Mouse (Mus musculus) thymus, postnatal 36 days (tissue): ENCODE results near the gene Morc4.

Experiments
- DNase-seq, 2 experiments: peaks; one replicate each; pipeline ENCODE4 v3.0.0; 2022; ENCODE audit warnings: mixed read lengths in 2 of 2

Gene Morc4

GRCm38 (mm10) chrX:139870938-139871791 lies at the start of gene Morc4:
Morc4 (minus strand) TSS chrX:139871677.
- peak in 1 of 2 experiments; percentile 7 for DNase-seq

- DNase-seq = no peak
Observed at GRCm38 (mm10) chrX:139920572-139920971, 49.1 kb upstream of the Morc4 start.

DNA sequence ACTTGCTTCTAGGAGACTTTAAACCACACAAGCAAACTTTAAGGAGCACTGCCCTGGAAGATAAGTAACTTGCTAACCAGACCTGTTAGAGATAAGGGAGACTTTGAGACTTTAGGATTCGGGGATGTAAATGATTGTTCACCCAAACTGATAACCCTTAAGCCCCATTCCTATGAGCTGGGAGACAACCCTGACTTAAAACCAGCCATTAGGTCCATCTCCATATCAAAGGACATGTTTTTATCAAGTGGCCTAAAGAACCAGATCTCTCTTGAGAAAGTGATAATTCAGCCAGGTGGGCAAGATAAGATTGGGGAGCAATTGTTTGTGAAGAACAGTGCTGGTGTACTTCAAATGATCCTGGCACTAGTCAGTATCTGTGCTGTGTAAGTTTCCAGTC lies 19.9 kb upstream of the Morc4 start:
- DNase-seq = no peak

DNA sequence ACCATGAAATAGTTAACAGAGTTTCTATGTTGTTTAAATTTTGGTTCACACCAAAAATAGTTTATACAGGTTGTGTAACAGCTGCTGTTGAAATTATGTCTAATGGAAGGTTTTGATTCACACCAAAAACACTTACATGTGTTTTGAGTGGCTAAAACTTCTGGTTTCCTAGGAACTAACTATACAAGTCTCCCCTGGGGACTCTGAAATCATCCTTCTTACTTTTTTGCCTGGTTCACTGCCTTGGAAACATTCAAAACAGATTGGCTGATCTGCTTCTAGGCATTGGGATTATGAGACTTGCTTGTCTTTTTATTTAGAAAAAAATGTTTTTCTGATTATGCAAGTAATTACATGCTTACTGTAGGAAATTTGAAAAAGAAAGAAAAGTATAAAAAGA lies 11.7 kb upstream of the Morc4 start:
- no peak for DNase-seq

DNA sequence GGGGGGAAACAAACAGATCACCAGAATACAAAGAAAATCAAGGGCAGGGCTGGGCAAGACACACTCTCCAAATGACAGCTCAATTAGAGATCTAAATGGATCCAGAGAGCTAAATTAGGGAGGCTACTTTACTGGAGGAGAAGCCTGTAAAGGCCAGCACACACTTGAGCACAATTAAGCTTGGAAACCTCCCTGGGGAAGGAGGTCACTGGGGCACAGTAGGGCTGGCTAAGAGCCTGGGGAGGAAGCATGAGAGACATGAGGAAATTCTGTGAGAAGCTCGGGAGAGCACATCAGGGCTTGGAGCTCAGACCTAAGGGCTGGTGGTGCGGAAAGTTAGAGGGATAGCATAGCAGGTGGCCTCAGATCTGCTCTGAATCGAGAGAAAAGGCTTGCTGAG lies 6.5 kb upstream of the Morc4 start:
- no peak for DNase-seq

- no peak for DNase-seq
Observed at GRCm38 (mm10) chrX:139877105-139877504, 5.6 kb upstream of the Morc4 start.

GRCm38 (mm10) chrX:139870300-139870711 lies 1.2 kb downstream of the Morc4 start:
- no peak for DNase-seq

- no peak for DNase-seq
Observed at GRCm38 (mm10) chrX:139859402-139859801, 12.1 kb downstream of the Morc4 start.

DNA sequence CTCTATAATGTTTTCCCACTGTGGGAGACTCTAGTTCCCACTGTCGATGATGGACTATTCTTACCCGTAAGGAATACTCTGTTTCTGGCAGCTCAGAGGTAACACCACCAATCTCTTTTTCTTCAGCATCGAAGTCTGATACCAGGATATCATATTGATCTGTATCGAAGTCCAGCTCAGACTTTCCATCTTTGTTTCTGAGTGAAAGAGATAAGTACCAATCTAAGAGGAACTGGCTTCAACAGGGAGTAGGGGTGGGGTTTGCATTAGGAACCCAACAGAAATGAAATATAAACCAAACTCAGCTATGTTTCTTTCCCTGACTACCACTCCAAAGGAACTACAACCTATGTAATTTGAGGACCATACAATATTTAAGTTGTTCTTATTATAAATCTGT lies 16.7 kb downstream of the Morc4 start:
- no peak for DNase-seq

- DNase-seq = no peak
Observed at GRCm38 (mm10) chrX:139841091-139841490, 30.4 kb downstream of the Morc4 start.

DNA sequence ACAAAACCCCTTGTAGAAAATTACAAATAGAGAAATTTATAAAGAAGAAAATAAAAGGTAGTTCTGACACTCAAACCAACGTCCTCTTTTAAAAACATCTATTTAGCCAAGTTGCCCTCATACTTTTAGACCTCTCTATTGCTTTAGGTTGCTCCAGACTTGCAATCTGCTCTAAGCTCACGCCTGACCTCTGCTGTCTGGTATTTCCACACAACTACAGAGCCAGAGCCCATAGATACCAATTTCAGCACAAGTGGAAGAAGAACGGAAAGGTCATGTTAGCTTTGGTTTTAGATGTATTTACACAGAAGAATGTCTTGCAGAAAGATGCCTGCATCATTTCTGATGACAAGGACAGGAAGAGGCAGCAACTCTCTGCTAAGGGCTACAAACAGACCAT lies 32.4 kb downstream of the Morc4 start:
- no peak for DNase-seq

GRCm38 (mm10) chrX:139832464-139832863 lies 39.0 kb downstream of the Morc4 start:
- DNase-seq = peak; percentile 8 to 12

GRCm38 (mm10) chrX:139828363-139829092 lies 42.9 kb downstream of the Morc4 start:
- DNase-seq = no peak

DNA sequence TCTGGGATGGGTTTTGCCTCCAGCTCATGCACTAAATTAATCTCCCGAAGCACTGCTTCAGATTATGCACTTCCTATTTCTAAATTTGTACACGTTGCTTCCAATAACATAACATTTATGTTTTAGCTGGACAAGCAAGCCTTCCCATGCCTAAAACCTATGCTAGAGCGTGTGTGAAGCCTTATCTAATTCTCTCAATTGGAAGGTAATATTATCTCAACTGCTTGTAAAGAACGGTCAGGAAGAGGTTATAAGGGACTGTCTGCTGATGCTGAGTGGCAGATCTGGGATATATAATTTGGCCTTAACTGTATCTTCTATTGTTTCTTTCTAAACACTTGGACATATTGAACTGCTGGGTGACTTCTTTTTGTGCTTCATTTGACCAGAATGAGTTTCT lies 44.6 kb downstream of the Morc4 start:
- no peak for DNase-seq

GRCm38 (mm10) chrX:139825402-139825801 lies 46.1 kb downstream of the Morc4 start:
- no peak for DNase-seq

- no peak for DNase-seq
Observed at GRCm38 (mm10) chrX:139815201-139815600, 56.3 kb downstream of the Morc4 start.

GRCm38 (mm10) chrX:139814018-139814635 lies 57.4 kb downstream of the Morc4 start:
- DNase-seq = no peak

GRCm38 (mm10) chrX:139813299-139814002 lies 58.0 kb downstream of the Morc4 start:
- DNase-seq = no peak

DNA sequence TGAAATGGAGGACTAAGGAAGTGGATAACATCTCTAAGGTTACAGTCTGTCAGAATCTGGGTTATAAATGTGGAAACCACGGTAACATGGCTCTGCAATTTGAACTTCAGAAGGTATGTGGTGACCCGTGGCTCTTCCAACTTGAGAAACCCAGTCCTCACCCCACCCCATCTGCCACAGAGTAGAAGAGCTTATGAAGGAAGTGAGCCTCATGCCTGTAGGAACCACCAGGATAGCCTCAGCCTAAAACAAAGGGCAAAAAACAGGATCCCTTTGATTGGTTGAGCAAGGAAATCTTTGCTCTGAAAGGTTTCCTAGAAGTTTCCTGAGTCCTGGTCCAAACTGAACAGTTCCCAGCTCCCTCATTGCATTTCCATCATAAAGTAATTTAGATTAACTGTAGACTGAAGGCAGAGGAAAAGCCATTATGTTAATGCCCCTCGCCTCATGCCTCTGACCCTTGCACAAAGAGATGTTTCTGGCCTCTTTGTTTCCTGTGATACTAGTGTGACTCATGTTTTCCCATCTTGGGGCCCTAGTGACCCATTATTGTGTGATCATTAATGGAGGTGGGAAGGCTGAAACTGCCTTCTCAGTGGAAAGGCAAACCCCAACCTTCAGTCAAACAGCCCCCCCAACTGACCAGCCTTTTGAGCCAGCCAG lies 58.7 kb downstream of the Morc4 start:
- DNase-seq = no peak

- DNase-seq = no peak
Observed at GRCm38 (mm10) chrX:139808501-139808900, 63.0 kb downstream of the Morc4 start.

GRCm38 (mm10) chrX:139808085-139808484 lies 63.4 kb downstream of the Morc4 start:
- DNase-seq = no peak

- no peak for DNase-seq
Observed at GRCm38 (mm10) chrX:139807391-139807790, 64.1 kb downstream of the Morc4 start.
